Mouse (Mus musculus) left cerebral cortex, adult 2 months (tissue): ENCODE data around the gene Speg. TPM values are rescaled to one million over a fixed set of nuclear protein-coding genes. Genes with fewer than 3 reads are reported as not detected.
A peak's percentile ranks its signal among the peaks of the same experiment; 100 is the strongest.

Source experiments
- DNase-seq, 2 experiments: peaks; one replicate each; pipeline ENCODE4 v3.0.0; 2021 to 2022; ENCODE audit warnings: low spot score in 2 of 2, mixed read lengths in 1 of 2; ENCODE audit errors: extremely low spot score in 1 of 2
- H3K27ac ChIP-seq: fragments of 200-600 bp; 2 replicates; pipeline ENCODE4 v1.8.1; 2022
- H3K4me3 ChIP-seq: fragments of 200-600 bp; 2 replicates; pipeline ENCODE4 v1.8.1; 2022
- CTCF ChIP-seq: fragments of 200-600 bp; IDR thresholded peaks from 2 replicates; pipeline ENCODE4 v1.8.1; 2022; ENCODE audit warnings: antibody characterized with exemption, mild to moderate bottlenecking, moderate library complexity
- intact Hi-C: fragments of 180-260 bp; cut with DNase I; formaldehyde crosslinking; loops from one replicate; pipeline ENCODE4 v1.15.1; 2025
- total RNA-seq, 2 experiments: library from RNA; stranded (reverse); gene quantifications; 2 replicates each; pipeline ENCODE4 v1.2.3; 2021

Speg gene
- total RNA-seq, 2 experiments from 2014 or later = 199 to 215 TPM

DNA sequence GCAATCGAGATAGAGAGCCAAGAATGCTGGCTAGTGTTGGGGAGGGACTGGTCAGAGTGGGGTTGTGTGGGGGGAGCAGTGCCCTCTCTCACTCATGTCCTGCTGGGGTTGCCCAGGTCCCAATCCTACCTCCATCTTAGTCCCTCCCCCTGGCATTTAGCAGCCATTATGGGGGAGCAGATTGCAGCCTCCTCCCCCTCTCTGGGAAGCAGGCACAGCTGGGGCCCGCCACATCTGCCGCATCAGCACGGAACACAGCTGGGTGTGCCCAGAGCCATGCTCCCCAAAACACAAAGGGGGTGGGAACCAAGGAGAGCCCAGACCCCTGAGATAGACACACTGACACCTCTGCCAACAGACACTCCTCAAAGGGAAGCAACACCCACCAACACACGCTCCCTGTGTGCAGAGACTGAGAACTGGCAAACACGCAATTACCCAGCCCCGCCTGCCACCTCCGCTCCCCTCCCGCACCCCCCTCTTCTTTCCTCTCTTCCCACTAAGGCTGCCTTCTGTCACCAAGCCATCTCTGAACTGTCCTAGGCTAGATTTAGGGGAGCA, 70.1 kb downstream of the Speg start:
- DNase-seq = peak; percentile 50 to 67
- Histone ChIP-seq H3K4me3 (0 out of 2 replicates have a peak overlapping the region, but pooled peaks have one; percentile 7), H3K27ac (0 out of 2 replicates have a peak overlapping the region, but pooled peaks have one; percentile 32)
- intact Hi-C loops = loop anchor here (1.0 to 2.0 kb wide), 2 partner anchors 14 to 22 kb away; no protein-coding TSS in a partner anchor
- no peak for TF ChIP-seq CTCF

DNA sequence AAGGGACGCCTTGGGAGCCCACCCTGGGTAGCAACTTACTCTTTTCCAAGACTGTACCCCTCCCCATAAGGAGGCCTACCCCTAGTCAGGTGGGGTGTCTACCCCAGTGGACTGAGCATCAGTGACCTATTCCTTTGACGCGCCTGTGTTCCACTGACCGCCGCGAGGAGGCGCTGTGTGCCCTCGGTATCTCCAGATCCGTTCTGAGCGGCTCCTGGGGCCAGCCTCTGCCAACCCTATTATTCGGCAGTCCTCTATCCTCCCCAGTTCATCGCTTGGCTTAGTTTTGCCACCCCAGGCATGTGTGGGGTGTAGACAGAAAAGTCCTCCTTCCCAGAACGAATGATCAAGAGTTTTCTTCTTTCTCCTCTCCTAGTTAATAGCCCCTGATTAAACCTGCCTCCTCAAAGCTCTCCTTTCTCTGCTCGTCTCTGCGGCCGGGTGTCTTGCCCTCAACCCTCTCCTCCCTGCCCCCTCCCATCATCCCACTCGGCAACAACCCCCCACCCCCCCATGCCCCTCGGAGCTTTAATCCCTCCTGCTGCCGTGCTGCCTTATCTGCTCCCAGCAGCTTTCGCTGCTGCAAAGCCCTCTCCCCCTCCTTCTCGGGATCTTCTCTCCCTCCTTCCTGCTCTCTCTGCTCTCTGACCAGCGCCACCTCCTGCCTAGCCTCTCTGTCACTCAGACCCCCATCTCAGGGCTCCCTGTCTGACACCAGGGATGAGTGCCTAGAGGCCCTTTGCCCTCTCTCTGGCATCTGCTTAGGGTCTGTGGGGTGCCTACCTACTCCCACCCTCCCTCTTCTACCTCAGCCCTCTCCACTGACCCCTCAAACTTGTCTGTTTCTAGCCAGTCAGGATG, 70.9 kb downstream of the Speg start:
- Histone ChIP-seq H3K27ac (0 out of 2 replicates have a peak overlapping the region, but pooled peaks have one; percentile 32), H3K4me3 (no peak overlapping the region)
- peak; percentile 67 to 75 for DNase-seq
- TF ChIP-seq CTCF = peak; percentile 94
- intact Hi-C loops = loop anchor here (1.0 to 2.0 kb wide), 2 partner anchors 13 to 21 kb away; no protein-coding TSS in a partner anchor

DNA sequence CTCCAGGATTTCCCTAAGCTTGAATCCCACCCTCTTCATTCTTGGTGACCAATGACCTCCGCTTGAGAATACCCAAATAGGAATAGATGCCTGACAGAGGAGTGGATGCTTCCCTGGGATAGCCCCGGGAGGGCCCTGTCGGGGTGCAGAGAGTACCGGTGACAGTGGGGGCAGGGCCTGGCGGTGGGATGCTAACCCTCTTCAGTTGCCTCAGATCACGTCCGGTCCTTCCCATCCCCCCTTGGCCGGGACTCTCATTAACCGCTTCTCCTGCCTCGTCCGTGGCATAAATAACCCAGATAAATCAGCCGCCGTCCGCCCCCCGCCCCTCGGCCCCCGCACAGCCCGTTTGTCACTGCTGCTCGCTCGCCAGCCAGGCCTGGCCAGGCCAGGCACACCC, 71.6 kb downstream of the Speg start:
- no peak for TF ChIP-seq CTCF
- Histone ChIP-seq H3K27ac (no peak overlapping the region), H3K4me3 (no peak overlapping the region)
- intact Hi-C loops = no loop called here
- no peak for DNase-seq

DNA sequence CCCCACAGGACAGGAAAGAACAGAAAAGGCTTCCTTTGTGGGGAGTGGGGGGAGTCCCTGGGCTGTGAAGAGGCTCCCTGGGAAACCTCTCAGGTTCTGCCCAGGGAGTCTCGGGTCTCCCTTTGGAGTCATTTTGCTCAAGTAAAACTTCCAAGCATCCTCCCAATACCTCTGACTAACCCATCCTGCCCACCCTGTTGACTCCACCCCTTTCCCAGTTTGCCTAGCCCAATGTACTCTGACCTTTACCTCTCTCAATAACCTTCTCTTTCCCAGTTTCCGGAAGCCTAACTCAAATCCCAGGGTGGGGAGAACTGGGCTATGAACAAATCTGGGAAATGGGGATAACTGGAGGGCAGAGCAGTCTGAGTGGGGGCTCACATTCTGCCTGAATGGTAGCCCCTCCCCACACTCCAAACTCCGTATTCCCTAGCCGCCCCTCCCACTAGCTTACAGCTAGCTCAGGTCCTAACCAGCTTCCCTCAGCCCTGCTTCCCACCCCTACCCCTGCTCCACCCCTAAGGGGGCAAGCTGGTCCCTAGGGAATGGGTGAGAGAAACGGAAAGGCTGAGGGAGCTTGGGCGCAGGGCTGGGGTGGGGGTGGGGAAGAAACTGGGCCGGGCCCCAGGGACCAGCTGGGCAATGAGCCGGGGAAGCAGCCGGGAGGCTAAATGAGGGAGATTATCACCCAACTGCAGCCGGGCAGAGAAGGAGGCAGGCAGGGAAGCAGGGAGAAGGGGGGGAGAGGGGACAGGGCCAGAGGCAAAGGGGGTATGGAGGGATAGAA, 72.4 kb downstream of the Speg start:
- no peak for TF ChIP-seq CTCF
- Histone ChIP-seq H3K4me3 (no peak overlapping the region), H3K27ac (no peak overlapping the region)
- intact Hi-C loops = no loop called here
- no peak for DNase-seq

DNA sequence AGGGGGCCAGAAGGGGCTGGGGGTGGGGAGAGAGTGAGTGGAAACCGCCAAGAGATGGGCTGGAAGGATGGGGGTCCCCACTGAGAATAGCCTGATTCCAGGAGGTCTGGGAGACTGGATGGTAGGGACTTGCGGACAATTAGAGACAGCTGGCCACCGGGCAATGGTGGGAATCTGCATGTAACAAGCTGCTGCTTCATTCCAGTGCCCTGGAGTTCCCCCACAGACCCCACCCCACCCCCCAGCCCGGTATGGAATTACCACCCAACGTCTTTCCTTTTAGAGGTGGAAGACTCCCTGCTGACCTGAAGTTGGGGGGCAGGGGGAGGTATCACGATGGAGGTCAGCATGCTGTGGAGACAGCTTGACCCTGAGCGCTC, 72.9 kb downstream of the Speg start:
- intact Hi-C loops = no loop called here
- Histone ChIP-seq H3K27ac (no peak overlapping the region), H3K4me3 (no peak overlapping the region)
- no peak for TF ChIP-seq CTCF
- no peak for DNase-seq

DNA sequence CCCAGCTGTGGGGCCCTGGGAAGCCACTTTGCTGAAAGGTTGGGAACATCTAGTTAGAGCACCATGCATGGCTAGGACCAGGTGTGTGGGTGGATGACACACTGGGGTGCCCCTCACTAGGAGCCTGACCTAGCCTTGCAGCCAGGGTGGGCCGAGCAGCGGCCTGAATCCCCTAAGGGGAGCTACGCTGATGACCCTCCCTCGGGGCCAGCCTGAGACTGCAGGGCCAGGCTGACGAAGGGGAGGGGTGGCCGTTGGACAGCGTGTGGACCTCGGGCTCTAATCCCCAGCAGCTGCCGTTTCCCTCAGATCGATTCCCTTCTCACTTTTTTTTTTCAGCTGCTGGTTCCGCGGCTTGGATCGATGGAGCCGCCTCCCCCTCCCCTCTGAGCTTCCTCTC, 73.8 kb downstream of the Speg start:
- no peak overlapping the region for H3K4me3 ChIP-seq
- intact Hi-C loops = no loop called here
- TF ChIP-seq CTCF = no peak
- no peak overlapping the region for H3K27ac ChIP-seq
- no peak for DNase-seq

DNA sequence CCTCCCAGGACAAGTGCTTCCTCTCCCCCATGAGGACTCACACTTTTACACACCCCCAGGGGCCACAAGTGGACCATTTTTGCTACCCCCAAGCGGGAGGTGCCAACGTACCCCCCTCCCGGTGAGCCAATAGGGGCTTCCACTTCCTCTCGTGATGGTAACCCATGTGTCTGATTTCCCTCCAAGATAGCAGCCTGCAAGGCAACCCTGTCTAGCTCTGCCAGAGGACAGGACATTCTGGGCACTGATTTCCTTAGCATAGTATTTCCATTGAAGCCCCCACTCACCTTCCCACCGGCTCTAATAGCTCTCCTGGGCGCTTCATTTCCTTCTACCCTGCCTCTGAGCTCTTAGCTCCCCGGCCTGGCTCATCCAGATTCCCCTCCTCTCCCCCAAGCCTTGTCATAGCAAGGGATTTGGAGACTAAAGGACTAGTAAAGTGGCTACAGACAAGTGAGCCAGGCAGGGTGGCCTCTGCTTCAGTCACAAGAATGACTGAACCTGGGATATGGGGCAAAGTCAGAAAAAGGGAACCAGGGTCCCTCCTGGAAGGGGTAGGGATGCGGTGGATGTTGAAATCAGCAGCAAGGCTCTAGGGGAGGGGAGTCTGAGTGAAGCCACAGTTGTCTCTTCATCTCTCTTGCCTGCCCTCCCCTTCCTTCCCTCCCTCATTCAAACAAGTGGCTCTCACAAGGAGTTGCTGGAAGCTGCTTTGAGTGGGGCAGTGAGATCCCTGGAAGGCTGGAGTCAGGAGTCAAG, 74.5 kb downstream of the Speg start:
- no peak for TF ChIP-seq CTCF
- H3K4me3 ChIP-seq = peak overlapping the region; percentile 38; the same call in 1 of the 2 replicates
- DNase-seq = no peak
- H3K27ac ChIP-seq = no peak overlapping the region
- intact Hi-C loops = no loop called here

DNA sequence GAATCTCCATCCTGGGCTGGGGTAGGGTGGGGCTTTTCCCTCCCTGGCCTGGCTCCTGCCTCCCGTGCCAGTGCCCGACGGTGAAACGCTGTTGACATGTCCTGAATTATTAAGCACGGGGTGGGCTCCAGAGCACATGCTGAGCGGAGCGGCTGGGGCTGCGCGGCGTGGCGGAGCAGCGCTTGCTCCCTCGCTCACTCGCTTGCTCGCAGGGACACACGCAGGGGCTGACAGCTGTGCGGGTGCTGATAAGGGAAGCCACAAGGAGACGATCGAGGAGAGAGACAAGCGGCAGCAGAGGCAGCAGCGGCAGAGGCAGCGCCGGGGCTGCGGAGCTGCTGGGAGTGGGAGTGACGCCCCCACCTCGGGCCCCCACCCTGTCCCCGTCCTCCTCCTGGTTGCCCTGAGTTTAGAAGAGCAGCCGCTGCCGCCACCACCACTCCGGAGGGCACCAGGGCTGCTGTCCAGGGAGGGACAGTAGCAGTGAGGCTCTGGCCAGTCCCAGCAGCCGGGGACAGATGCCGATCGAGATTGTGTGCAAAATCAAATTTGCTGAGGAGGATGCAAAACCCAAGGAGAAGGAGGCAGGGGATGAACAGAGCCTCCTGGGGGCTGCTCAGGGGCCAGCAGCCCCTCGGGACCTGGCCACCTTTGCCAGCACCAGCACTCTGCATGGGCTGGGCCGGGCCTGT, 75.4 kb downstream of the Speg start, which contains the start of gene Asic4:
Gene Asic4 (plus strand): TSS at position 123 of the 692 bp plus-strand sequence.
- no peak for TF ChIP-seq CTCF
- intact Hi-C loops = no loop called here
- Histone ChIP-seq H3K27ac (peak within 1 kb of the TSS; percentile 40; the same call in 1 of the 2 replicates), H3K4me3 (peak within 1 kb of the TSS; percentile 38)
- DNase-seq = no peak

DNA sequence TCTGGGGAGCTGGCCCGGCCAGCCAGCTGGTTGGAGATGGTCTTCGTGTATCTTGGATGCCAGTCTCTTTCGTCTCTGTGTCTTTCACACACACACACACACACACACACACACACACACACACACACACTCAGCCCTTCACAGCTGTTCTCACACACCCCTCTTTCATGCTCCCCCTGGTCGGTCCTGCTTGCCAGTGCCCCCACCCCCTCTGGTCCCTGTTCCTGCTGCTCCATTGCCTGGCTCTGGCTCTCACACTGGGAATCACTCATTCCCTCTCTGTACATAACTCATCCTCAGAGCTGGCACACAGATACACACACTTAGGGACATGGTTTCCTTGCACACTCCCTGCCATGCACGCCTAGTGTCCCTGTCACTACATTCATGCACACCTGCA, 76.8 kb downstream of the Speg start:
- intact Hi-C loops = no loop called here
- no peak overlapping the region for H3K27ac ChIP-seq
- TF ChIP-seq CTCF = no peak
- DNase-seq = no peak
- no peak overlapping the region for H3K4me3 ChIP-seq

DNA sequence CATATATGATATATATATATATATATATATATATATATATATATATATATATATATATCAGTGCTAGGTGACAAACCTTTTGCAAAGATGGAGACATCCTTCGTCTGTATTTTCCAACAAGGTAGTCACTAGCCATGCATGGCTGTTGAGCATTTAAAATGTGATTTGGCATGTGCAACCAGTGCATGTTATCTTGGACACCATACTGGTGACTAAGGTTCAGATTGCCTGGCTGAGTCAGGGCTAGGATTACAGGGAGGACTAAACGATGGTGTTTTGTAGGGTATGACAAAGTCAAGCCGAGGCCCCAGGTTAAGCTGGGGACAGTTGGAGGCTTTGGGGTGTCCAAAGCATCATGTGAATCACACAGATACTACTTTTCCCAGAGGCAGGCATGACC, 80.3 kb downstream of the Speg start:
- DNase-seq = no peak
- Histone ChIP-seq H3K4me3 (no peak overlapping the region), H3K27ac (no peak overlapping the region)
- intact Hi-C loops = no loop called here
- TF ChIP-seq CTCF = no peak

DNA sequence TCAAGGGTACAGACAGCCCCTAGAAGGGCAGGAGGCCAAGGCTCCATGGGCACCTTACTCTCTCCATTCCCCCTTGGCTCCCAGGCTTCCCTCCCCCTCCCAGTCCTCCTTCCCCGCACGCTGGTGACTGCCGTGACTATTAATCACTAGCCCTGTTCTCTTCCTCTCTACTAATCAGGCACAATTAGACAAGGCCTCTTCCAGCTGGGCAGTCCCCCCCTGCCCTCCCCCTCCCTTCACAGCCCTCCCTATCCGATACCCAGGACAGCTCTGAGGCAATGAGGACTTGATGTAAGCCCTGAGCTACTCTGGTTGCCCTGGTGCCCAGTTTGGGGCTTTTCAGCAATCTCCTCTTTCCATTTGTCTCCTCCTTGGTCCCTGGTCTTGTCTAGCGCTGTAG, 80.9 kb downstream of the Speg start:
- TF ChIP-seq CTCF = no peak
- Histone ChIP-seq H3K4me3 (no peak overlapping the region), H3K27ac (no peak overlapping the region)
- no peak for DNase-seq
- intact Hi-C loops = no loop called here
